Mouse (Mus musculus) MEL (cell line): ENCODE results near the gene Shtn1.

Experiments
- BHLHE40 ChIP-seq: IDR thresholded peaks from 2 replicates; pipeline ENCODE4 v1.6.1; 2012; ENCODE audit warnings: low read depth, mild to moderate bottlenecking, inconsistent platforms, low read length, improper control_type of control experiment, borderline replicate concordance
- E2F4 ChIP-seq: IDR thresholded peaks from 2 replicates; pipeline ENCODE4 v1.6.1; 2011; ENCODE audit warnings: low read depth, low read length, improper control_type of control experiment, borderline replicate concordance
- GATA1 ChIP-seq: IDR thresholded peaks from 2 replicates; pipeline ENCODE4 v1.6.1; 2011; ENCODE audit warnings: low read depth, low read length, improper control_type of control experiment
- MAFK ChIP-seq: IDR thresholded peaks from 2 replicates; pipeline ENCODE4 v1.6.1; 2011; ENCODE audit warnings: low read depth, mild to moderate bottlenecking, low read length, improper control_type of control experiment, borderline replicate concordance
- POLR2A ChIP-seq, 2 experiments: IDR thresholded peaks; 2 replicates each; pipeline ENCODE4 v1.6.1; 2011 to 2012; ENCODE audit warnings: low read length in 2 of 2, mild to moderate bottlenecking in 2 of 2, control low read depth in 1 of 2, improper control_type of control experiment in 1 of 2, low read depth in 1 of 2, moderate library complexity in 1 of 2; ENCODE audit not compliant: control insufficient read depth in 1 of 2, insufficient read depth in 1 of 2, poor library complexity in 1 of 2
- ZKSCAN1 ChIP-seq: IDR thresholded peaks from 2 replicates; pipeline ENCODE4 v1.6.1; 2012; ENCODE audit warnings: low read depth, mild to moderate bottlenecking, inconsistent platforms, low read length, improper control_type of control experiment, moderate library complexity
- ZMIZ1 ChIP-seq: IDR thresholded peaks from 2 replicates; pipeline ENCODE4 v1.6.1; 2012; ENCODE audit warnings: low read depth, mild to moderate bottlenecking, inconsistent platforms, low read length, improper control_type of control experiment, moderate library complexity

- TF ChIP-seq POLR2A (IDR thresholded peaks at IDR 0.05; ENCODE audit: control insufficient read depth in 1 of 2, insufficient read depth in 1 of 2, low read depth in 1 of 2, low read length in 2 of 2, poor library complexity in 1 of 2) (no peak), MAFK (no peak), E2F4 (no peak), ZKSCAN1 (no peak), GATA1 (no peak), BHLHE40 (no peak), ZMIZ1 (no peak)
Observed at GRCm38 (mm10) chr19:58981571-58981970, 94.3 kb downstream of the Shtn1 start.
